Mouse (Mus musculus): ENCODE measurements around the gene Gm9507. TPM values are rescaled to one million over a fixed set of nuclear protein-coding genes. Genes with fewer than 3 reads are reported as not detected.

Gene Gm9507
- polyA plus RNA-seq (2017; shearing (Covaris generic)): not detected

GRCm38 (mm10) chr10:77811743-77812142 is at the start of gene Gm9507:
Gene Gm9507, minus strand, starts transcription at chr10:77811843.

DNA sequence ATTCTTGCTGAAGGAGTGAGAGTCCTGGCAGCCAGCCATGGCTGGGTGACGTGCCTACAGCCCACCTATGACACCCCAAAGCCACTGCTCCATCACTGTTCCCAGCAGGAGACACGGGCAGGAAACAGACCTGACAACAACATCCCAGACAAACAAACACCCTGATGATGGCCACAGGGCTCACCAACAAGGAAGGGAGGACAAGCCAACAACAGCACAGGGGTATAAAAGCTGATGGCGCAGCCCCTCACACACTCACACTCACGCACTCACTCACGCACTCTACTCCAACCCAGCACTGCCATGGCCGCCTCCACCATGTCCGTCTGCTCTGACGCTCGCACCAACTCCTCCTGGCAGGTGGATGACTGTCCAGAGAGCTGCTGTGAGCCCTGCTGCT is 40.9 kb upstream of the Gm9507 start, which contains the start of gene Gm10318:
Gene Gm10318 (plus strand): TSS at position 301 of the 400 bp plus-strand sequence.

GRCm38 (mm10) chr10:77846503-77846902 is 34.9 kb upstream of the Gm9507 start, which contains the start of gene Gm36176:
Gene Gm36176, plus strand, starts transcription at chr10:77846803.

DNA sequence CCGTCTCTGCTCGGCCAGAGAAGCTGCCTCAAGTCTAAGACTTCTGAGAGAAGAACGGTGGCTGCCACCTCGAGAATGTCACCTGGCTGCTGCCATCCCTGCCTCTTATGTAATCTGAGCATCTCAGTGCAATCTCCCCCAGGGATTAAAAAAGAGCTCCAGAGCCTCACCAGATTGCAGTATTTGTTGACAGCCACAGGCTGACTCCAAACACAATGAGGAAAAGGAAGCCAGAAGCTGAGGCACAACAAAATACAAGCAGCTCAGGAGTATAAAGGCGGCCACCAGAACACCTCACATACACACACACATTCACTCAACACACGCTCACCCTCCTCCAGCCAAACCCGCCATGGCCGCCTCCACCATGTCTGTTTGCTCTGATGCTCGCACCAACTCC is 24.0 kb upstream of the Gm9507 start, which contains the start of gene Krtap10-10:
Gene Krtap10-10 (plus strand): TSS at position 301 of the 400 bp plus-strand sequence.

GRCm38 (mm10) chr10:77826951-77827350 is 15.3 kb upstream of the Gm9507 start, which contains the start of gene Krtap10-4:
Gene Krtap10-4, minus strand, starts transcription at chr10:77827095.

DNA sequence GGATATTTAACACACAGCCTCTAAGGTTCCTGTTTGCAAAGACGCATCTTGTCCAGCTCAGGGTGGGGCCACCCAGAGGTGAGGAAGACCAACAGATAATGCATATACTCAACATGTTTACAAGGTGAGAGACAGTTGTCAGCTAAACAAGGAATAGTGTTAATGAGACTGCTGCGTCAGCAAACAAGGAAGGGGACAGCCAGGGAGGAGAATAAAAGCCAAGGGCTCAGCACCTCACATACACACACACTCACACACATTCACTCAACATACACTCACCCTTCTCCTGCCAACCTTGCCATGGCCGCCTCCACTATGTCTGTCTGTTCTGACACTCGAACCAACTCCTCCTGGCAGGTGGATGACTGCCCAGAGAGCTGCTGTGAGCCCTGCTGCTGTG is 2.7 kb upstream of the Gm9507 start, which contains the start of gene Gm2696:
Gene Gm2696 (plus strand): TSS at position 301 of the 400 bp plus-strand sequence.

DNA sequence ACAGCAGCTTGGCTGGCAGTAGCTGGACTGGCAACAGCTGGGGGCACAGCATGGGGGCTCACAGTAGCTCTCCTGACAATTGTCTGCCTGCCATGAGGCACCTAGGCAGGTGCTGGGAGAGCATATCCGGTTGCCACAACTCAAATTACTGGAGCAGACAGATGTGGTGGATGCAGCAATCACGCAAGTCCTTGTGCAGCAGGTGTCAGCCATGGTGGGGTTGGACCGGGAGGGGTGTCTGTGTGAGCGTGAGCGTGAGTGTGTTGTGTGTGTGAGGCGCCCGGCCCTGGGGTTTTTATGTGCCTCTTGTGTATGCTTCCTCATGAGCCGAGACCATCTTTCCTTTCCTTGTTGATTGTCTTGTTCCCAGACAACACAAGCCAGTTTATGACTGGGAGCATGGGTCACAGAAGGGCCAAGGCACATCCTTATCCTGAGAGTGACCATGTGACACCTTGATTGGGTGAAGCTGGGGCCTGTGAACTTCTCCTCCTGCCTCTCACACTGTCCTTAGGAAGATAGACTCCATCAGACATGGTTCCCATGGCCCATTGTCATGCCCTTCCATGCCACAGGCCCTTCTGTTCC is 12.6 kb downstream of the Gm9507 start, which contains the start of gene Gm19668:
Gene Gm19668 (minus strand): TSS at position 213 of the 588 bp plus-strand sequence.

GRCm38 (mm10) chr10:77794976-77795375 is 16.7 kb downstream of the Gm9507 start, which contains the start of gene Gm9639:
Gene Gm9639, minus strand, starts transcription at chr10:77795076.

GRCm38 (mm10) chr10:77787876-77788275 is 23.8 kb downstream of the Gm9507 start, which contains the start of gene Gm7137:
Gene Gm7137, minus strand, starts transcription at chr10:77788200.

GRCm38 (mm10) chr10:77782442-77782841 is 29.2 kb downstream of the Gm9507 start, which contains the start of gene Gm3250:
Gene Gm3250, minus strand, starts transcription at chr10:77782542.

DNA sequence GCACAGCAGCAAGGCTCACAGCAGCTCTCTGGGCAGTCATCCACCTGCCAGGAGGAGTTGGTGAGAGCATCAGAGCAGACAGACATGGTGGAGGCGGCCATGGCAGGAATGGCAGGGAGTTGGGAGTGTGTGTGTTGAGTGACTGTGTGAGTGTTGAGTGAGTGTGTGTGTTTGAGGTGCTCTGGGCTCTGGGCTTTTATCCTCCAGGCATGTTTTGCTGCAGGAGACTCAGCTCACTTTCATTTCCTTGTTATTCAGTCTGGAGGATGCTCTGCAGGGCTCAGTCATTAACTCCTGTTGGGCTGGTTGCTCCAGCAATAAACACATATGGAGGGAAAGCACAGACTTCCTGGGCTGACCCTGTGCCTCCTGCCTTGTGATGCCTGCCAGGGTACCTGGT is 34.8 kb downstream of the Gm9507 start, which contains the start of gene Gm7138:
Gene Gm7138 (minus strand): TSS at position 101 of the 400 bp plus-strand sequence.

DNA sequence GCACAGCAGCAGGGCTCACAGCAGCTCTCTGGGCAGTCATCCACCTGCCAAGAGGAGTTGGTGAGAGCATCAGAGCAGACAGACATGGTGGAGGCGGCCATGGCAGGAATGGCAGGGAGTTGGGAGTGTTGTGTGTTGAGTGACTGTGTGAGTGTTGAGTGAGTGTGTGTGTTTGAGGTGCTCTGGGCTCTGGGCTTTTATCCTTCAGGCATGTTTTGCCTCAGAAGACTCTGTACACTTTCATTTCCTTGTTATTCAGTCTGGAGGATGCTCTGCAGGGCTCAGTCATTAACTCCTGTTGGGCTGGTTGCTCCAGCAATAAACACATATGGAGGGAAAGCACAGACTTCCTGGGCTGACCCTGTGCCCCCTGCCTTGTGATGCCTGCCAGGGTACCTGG is 40.4 kb downstream of the Gm9507 start, which contains the start of gene Gm3238:
Gene Gm3238 (minus strand): TSS at position 101 of the 400 bp plus-strand sequence.

Other genes with a start within 250 kb of the Gm9507 start
- gene Pttg1ip, start 230.1 kb downstream of the Gm9507 start, polyA plus RNA-seq (2017; shearing (Covaris generic)): 129 TPM
- 129 TPM for gene Sumo3, start 205.7 kb downstream of the Gm9507 start, polyA plus RNA-seq (2017; shearing (Covaris generic))
- gene Gm49325, start 205.6 kb downstream of the Gm9507 start, polyA plus RNA-seq (2017; shearing (Covaris generic)): not detected
- gene Ube2g2, start 189.6 kb downstream of the Gm9507 start, polyA plus RNA-seq (2017; shearing (Covaris generic)): 62.1 TPM
- gene Tspear, start 125.3 kb downstream of the Gm9507 start, polyA plus RNA-seq (2017; shearing (Covaris generic)): 0.87 TPM
- gene Gm19402, start 121.1 kb downstream of the Gm9507 start, polyA plus RNA-seq (2017; shearing (Covaris generic)): not detected
- not detected for gene Gm9508, start 114.6 kb downstream of the Gm9507 start, polyA plus RNA-seq (2017; shearing (Covaris generic))
- gene Gm10272, start 105.2 kb downstream of the Gm9507 start, polyA plus RNA-seq (2017; shearing (Covaris generic)): not detected
- gene Gm10024, start 100.4 kb downstream of the Gm9507 start, polyA plus RNA-seq (2017; shearing (Covaris generic)): not detected
- not detected for gene Gm10142, start 96.0 kb downstream of the Gm9507 start, polyA plus RNA-seq (2017; shearing (Covaris generic))
- gene Krtap12-1, start 91.2 kb downstream of the Gm9507 start, polyA plus RNA-seq (2017; shearing (Covaris generic)): not detected
- gene Gm10100, start 85.4 kb downstream of the Gm9507 start, polyA plus RNA-seq (2017; shearing (Covaris generic)): not detected
- not detected for gene Gm18596, start 69.2 kb downstream of the Gm9507 start, polyA plus RNA-seq (2017; shearing (Covaris generic))
- gene Gm9736, start 60.5 kb downstream of the Gm9507 start, polyA plus RNA-seq (2017; shearing (Covaris generic)): not detected
- gene Gm3233, start 52.2 kb downstream of the Gm9507 start, polyA plus RNA-seq (2017; shearing (Covaris generic)): not detected
- not detected for gene Gm3238, start 40.5 kb downstream of the Gm9507 start, polyA plus RNA-seq (2017; shearing (Covaris generic))
- not detected for gene Gm7138, start 34.9 kb downstream of the Gm9507 start, polyA plus RNA-seq (2017; shearing (Covaris generic))
- not detected for gene Gm3250, start 29.3 kb downstream of the Gm9507 start, polyA plus RNA-seq (2017; shearing (Covaris generic))
- not detected for gene Gm7137, start 23.6 kb downstream of the Gm9507 start, polyA plus RNA-seq (2017; shearing (Covaris generic))
- gene Gm9639, start 16.8 kb downstream of the Gm9507 start, polyA plus RNA-seq (2017; shearing (Covaris generic)): not detected
- not detected for gene Gm19668, start 12.7 kb downstream of the Gm9507 start, polyA plus RNA-seq (2017; shearing (Covaris generic))
- gene Gm2696, start 2.8 kb upstream of the Gm9507 start, polyA plus RNA-seq (2017; shearing (Covaris generic)): not detected
- gene Krtap10-4, start 15.3 kb upstream of the Gm9507 start, polyA plus RNA-seq (2017; shearing (Covaris generic)): not detected
- gene Krtap10-10, start 24.1 kb upstream of the Gm9507 start, polyA plus RNA-seq (2017; shearing (Covaris generic)): not detected
- not detected for gene Gm36176, start 35.0 kb upstream of the Gm9507 start, polyA plus RNA-seq (2017; shearing (Covaris generic))
- not detected for gene Gm10318, start 41.0 kb upstream of the Gm9507 start, polyA plus RNA-seq (2017; shearing (Covaris generic))
- gene Gm3285, start 50.1 kb upstream of the Gm9507 start, polyA plus RNA-seq (2017; shearing (Covaris generic)): not detected
- gene Lrrc3, start 90.7 kb upstream of the Gm9507 start, polyA plus RNA-seq (2017; shearing (Covaris generic)): not detected
- 0.53 TPM for gene Trpm2, start 158.7 kb upstream of the Gm9507 start, polyA plus RNA-seq (2017; shearing (Covaris generic))
- gene 1810043G02Rik, start 166.7 kb upstream of the Gm9507 start, polyA plus RNA-seq (2017; shearing (Covaris generic)): 11.0 TPM
- 98.7 TPM for gene Pfkl, start 198.2 kb upstream of the Gm9507 start, polyA plus RNA-seq (2017; shearing (Covaris generic))
- not detected for gene Dnmt3l, start 230.1 kb upstream of the Gm9507 start, polyA plus RNA-seq (2017; shearing (Covaris generic))
- gene Aire, start 231.8 kb upstream of the Gm9507 start, polyA plus RNA-seq (2017; shearing (Covaris generic)): 0.27 TPM

All from CD4-positive, CD25-positive, alpha-beta regulatory T cell, adult 9 weeks (primary cell).